Mouse (Mus musculus) brain, embryonic 14.5 days (tissue): ENCODE measurements at regions not wholly inside any gene's neighbourhood (a gene's known extent, or its start where the extent isn't known, plus 50 kb on each side); places are given as distances from the start of the nearest gene placed in this dataset.

Source experiments
- DNase-seq: peaks from one replicate; pipeline ENCODE4 v3.0.0-alpha.2; 2011; ENCODE audit warnings: low read depth
- CTCF ChIP-seq: fragments of 200-500 bp; IDR thresholded peaks from 2 replicates; pipeline ENCODE4 v1.5.1; 2012; ENCODE audit warnings: inconsistent platforms, mild to moderate bottlenecking, moderate library complexity, borderline replicate concordance; ENCODE audit not compliant: insufficient read depth, insufficient read length; ENCODE audit errors: extremely low read depth
- POLR2A ChIP-seq: fragments of 200-500 bp; IDR thresholded peaks from 2 replicates; pipeline ENCODE4 v1.6.1; 2012; ENCODE audit warnings: mild to moderate bottlenecking, inconsistent platforms, borderline replicate concordance; ENCODE audit not compliant: poor library complexity, insufficient read depth, insufficient read length, severe bottlenecking; ENCODE audit errors: extremely low read depth

- no peak for DNase-seq
- TF ChIP-seq CTCF (no peak), POLR2A (no peak)
Measured at GRCm38 (mm10) chr13:51227836-51228235, 57.0 kb downstream of the Nxnl2 start.

- TF ChIP-seq POLR2A = no peak
- DNase-seq = peak; percentile 84
Measured at GRCm38 (mm10) chr13:51228862-51229770, 58.3 kb downstream of the Nxnl2 start.

GRCm38 (mm10) chr13:51229862-51230261, 59.0 kb downstream of the Nxnl2 start:
- DNase-seq = no peak
- TF ChIP-seq CTCF (no peak), POLR2A (no peak)

GRCm38 (mm10) chr13:51231586-51231985, 60.8 kb downstream of the Nxnl2 start:
- DNase-seq = no peak
- no peak for TF ChIP-seq CTCF
- TF ChIP-seq POLR2A = no peak

- no peak for DNase-seq
- no peak for TF ChIP-seq CTCF
Measured at GRCm38 (mm10) chr13:51247378-51247777, 76.6 kb downstream of the Nxnl2 start.

GRCm38 (mm10) chr13:51253371-51253770, 82.5 kb downstream of the Nxnl2 start:
- no peak for DNase-seq
- no peak for TF ChIP-seq CTCF
- no peak for TF ChIP-seq POLR2A

GRCm38 (mm10) chr13:51255688-51256087, 84.9 kb downstream of the Nxnl2 start:
- TF ChIP-seq CTCF = no peak
- TF ChIP-seq POLR2A = no peak
- DNase-seq = no peak

GRCm38 (mm10) chr13:51258752-51259721, 88.2 kb downstream of the Nxnl2 start:
- DNase-seq = peak; percentile 52
- no peak for TF ChIP-seq CTCF
- no peak for TF ChIP-seq POLR2A

- peak; percentile 25 for DNase-seq
- TF ChIP-seq POLR2A (no peak), CTCF (no peak)
Measured at GRCm38 (mm10) chr13:51261619-51262018, 90.8 kb downstream of the Nxnl2 start.

- TF ChIP-seq POLR2A (no peak), CTCF (no peak)
- DNase-seq = no peak
Measured at GRCm38 (mm10) chr13:51272786-51273185, 102.0 kb downstream of the Nxnl2 start.

- peak; percentile 23 for DNase-seq
- TF ChIP-seq CTCF = no peak
- no peak for TF ChIP-seq POLR2A
Measured at GRCm38 (mm10) chr13:51274639-51275038, 103.8 kb downstream of the Nxnl2 start.

GRCm38 (mm10) chr13:51276601-51277000, 105.8 kb downstream of the Nxnl2 start:
- DNase-seq = no peak
- no peak for TF ChIP-seq CTCF
- no peak for TF ChIP-seq POLR2A

GRCm38 (mm10) chr13:51277515-51277914, 106.7 kb downstream of the Nxnl2 start:
- no peak for DNase-seq
- TF ChIP-seq CTCF = no peak
- no peak for TF ChIP-seq POLR2A
